Mouse (Mus musculus) MEL (cell line): ENCODE data around the gene Duox1.

ENCODE experiments used
- CTCF ChIP-seq, 3 experiments: IDR thresholded peaks in 2 of 3; conservative IDR thresholded peaks in 1 of 3; 2 replicates each; pipeline ENCODE4 v1.5.1; 2011 to 2012; ENCODE audit warnings: low read length in 3 of 3, low read depth in 2 of 3, mild to moderate bottlenecking in 2 of 3, improper control_type of control experiment in 1 of 3, inconsistent platforms in 1 of 3, mixed read lengths in 1 of 3, moderate library complexity in 1 of 3; ENCODE audit not compliant: control insufficient read depth in 1 of 3, insufficient read depth in 1 of 3, poor library complexity in 1 of 3, severe bottlenecking in 1 of 3
- EP300 ChIP-seq, 2 experiments: IDR thresholded peaks; 2 replicates each; pipeline ENCODE4 v1.6.1; 2011; ENCODE audit warnings: improper control_type of control experiment in 2 of 2, low read length in 2 of 2, low read depth in 1 of 2, mild to moderate bottlenecking in 1 of 2
- NELFE ChIP-seq: IDR thresholded peaks from 2 replicates; pipeline ENCODE4 v1.6.1; 2011; ENCODE audit warnings: low read depth, low read length, improper control_type of control experiment
- SMC3 ChIP-seq: IDR thresholded peaks from 2 replicates; pipeline ENCODE4 v1.6.1; 2011; ENCODE audit warnings: low read depth, low read length, improper control_type of control experiment

GRCm38 (mm10) chr2:122294916-122295315 lies 20.6 kb upstream of the Duox1 start:
- TF ChIP-seq CTCF (IDR thresholded peaks at IDR 0.05 in 2 of 3, conservative IDR thresholded peaks at IDR 0.05 in 1 of 3; ENCODE audit: control insufficient read depth in 1 of 3, insufficient read depth in 1 of 3, low read depth in 2 of 3, low read length in 3 of 3, poor library complexity in 1 of 3, severe bottlenecking in 1 of 3) (no peak), SMC3 (no peak), NELFE (no peak), EP300 (IDR thresholded peaks at IDR 0.05; ENCODE audit: low read depth in 1 of 2, low read length in 2 of 2) (no peak)
